Mouse (Mus musculus) erythroblast, embryonic 14.5 days (primary cell): ENCODE measurements at regions not wholly inside any gene's neighbourhood (a gene's known extent, or its start where the extent isn't known, plus 50 kb on each side); places are given as distances from the start of the nearest gene placed in this dataset.

ENCODE experiments used
- H3K27me3 ChIP-seq: 2 replicates; pipeline ENCODE4 v1.6.1; 2012; ENCODE audit warnings: inconsistent platforms; ENCODE audit not compliant: control insufficient read depth
- H3K36me3 ChIP-seq: 2 replicates; pipeline ENCODE4 v1.6.1; 2012; ENCODE audit warnings: mild to moderate bottlenecking, inconsistent platforms; ENCODE audit not compliant: control insufficient read depth
- H3K4me1 ChIP-seq: 2 replicates; pipeline ENCODE4 v1.6.1; 2012; ENCODE audit warnings: inconsistent platforms; ENCODE audit not compliant: control insufficient read depth
- H3K4me3 ChIP-seq: replicated peaks from 2 replicates; pipeline ENCODE3; 2012; ENCODE audit warnings: moderate library complexity, mild to moderate bottlenecking, inconsistent platforms
- H3K9me3 ChIP-seq: 2 replicates; pipeline ENCODE4 v1.6.1; 2012; ENCODE audit warnings: low read length, inconsistent platforms, mixed read lengths; ENCODE audit not compliant: control insufficient read depth
- GATA1 ChIP-seq: IDR thresholded peaks from 2 replicates; pipeline ENCODE4 v1.6.1; 2012; ENCODE audit warnings: low read length, inconsistent platforms, mixed read lengths
- TAL1 ChIP-seq: IDR thresholded peaks from 3 replicates; pipeline ENCODE4 v1.6.1; 2012; ENCODE audit warnings: low read length, inconsistent platforms, mixed read lengths

GRCm38 (mm10) chr14:36471617-36472016 is 376.9 kb downstream of the 4930474N05Rik start:
- Histone ChIP-seq H3K27me3 (no peaks in the 10 kb centered on the region), H3K9me3 (no peaks in the 10 kb centered on the region), H3K36me3 (no peaks in the 10 kb centered on the region), H3K4me1 (no peaks in the 10 kb centered on the region), H3K4me3 (no peak overlapping the region)
- TF ChIP-seq TAL1 (no peak), GATA1 (no peak)

GRCm38 (mm10) chr14:36470362-36470761 is 375.6 kb downstream of the 4930474N05Rik start:
- Histone ChIP-seq H3K36me3 (no peaks in the 10 kb centered on the region), H3K9me3 (no peaks in the 10 kb centered on the region), H3K27me3 (no peaks in the 10 kb centered on the region), H3K4me1 (no peaks in the 10 kb centered on the region), H3K4me3 (no peak overlapping the region)
- TF ChIP-seq TAL1 (no peak), GATA1 (no peak)

DNA sequence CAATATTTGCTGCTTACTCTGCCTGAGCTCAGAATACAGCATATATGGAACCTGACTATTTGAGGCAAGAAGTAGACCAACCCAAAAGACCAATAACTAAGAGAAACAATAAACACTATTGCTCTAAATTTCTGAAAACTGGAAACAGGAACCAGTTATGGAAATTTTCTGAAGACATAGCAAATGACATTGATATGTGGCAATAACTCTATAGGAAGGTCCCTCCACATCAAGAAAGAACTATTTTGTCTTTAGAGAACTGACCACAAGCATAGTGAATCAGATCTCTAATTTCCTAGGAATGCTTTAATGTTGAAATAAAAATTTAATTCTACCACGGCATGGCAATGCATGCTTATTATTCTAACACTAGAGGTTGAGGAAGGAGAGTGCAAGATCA is 358.3 kb downstream of the 4930474N05Rik start:
- no peaks in the 10 kb centered on the region for H3K9me3 ChIP-seq
- H3K36me3 ChIP-seq: no peaks in the 10 kb centered on the region
- no peak overlapping the region for H3K4me3 ChIP-seq
- no peak for TF ChIP-seq GATA1
- TF ChIP-seq TAL1: no peak
- no peaks in the 10 kb centered on the region for H3K4me1 ChIP-seq
- no peaks in the 10 kb centered on the region for H3K27me3 ChIP-seq

GRCm38 (mm10) chr14:36450126-36450525 is 355.4 kb downstream of the 4930474N05Rik start:
- Histone ChIP-seq H3K9me3 (no peaks in the 10 kb centered on the region), H3K27me3 (no peaks in the 10 kb centered on the region), H3K4me1 (no peaks in the 10 kb centered on the region), H3K36me3 (no peaks in the 10 kb centered on the region), H3K4me3 (no peak overlapping the region)
- TF ChIP-seq TAL1 (no peak), GATA1 (no peak)

DNA sequence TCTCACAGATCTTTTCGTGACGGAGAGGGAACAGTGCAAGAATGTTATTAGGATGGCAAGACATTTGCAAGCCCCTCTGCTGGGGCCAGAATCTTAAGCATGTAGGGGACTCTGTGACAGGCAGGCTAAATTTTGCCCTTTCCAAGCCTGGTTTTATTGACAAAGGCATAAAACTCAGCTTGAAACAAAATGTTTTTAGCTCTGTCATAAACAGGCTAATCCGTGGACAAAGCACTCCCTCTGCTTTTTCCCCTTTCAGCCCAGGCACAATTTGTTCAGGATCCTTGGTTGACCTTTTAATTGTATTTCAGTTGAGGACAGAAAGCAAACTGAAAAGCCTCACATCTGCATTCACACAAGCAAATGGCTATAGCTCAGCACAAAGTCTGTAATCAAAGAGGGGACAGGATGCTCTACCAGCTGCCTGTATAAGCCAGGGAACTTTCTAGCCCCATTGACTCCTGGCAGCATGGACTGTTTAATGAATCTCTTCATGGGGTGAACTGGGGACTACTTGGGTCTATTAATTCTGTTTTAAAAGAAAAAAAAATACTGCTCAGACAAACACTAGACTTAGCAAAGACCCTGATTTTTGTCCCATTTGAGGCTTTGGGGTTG is 320.0 kb downstream of the 4930474N05Rik start:
- TF ChIP-seq GATA1 (no peak), TAL1 (no peak)
- H3K4me1 ChIP-seq: no peaks in the 10 kb centered on the region
- H3K9me3 ChIP-seq: no peaks in the 10 kb centered on the region
- no peaks in the 10 kb centered on the region for H3K36me3 ChIP-seq
- no peaks in the 10 kb centered on the region for H3K27me3 ChIP-seq
- H3K4me3 ChIP-seq: no peak overlapping the region

GRCm38 (mm10) chr14:36414180-36414579 is 319.5 kb downstream of the 4930474N05Rik start:
- no peak for TF ChIP-seq TAL1
- no peaks in the 10 kb centered on the region for H3K4me1 ChIP-seq
- no peak overlapping the region for H3K4me3 ChIP-seq
- no peaks in the 10 kb centered on the region for H3K27me3 ChIP-seq
- H3K36me3 ChIP-seq: no peaks in the 10 kb centered on the region
- no peaks in the 10 kb centered on the region for H3K9me3 ChIP-seq
